Mouse (Mus musculus) small intestine, adult 2 months (tissue): ENCODE results near the gene Sdsl.

Source experiments
- CTCF ChIP-seq: fragments of 200-500 bp; IDR thresholded peaks from 2 replicates; pipeline ENCODE4 v1.5.1; 2012; ENCODE audit warnings: low read depth, mild to moderate bottlenecking, control low read depth, inconsistent platforms, low read length, moderate library complexity, mixed read lengths; ENCODE audit not compliant: insufficient replicate concordance, insufficient read length; ENCODE audit errors: extremely low read depth
- POLR2A ChIP-seq: fragments of 200-500 bp; IDR thresholded peaks from 2 replicates; pipeline ENCODE4 v1.6.1; 2012; ENCODE audit warnings: low read depth, mild to moderate bottlenecking, control low read depth, inconsistent platforms, low read length, moderate library complexity

- TF ChIP-seq CTCF (no peak), POLR2A (no peak)
Observed at GRCm38 (mm10) chr5:120493873-120494395, 21.3 kb upstream of the Sdsl start.
